Mouse (Mus musculus): ENCODE data around the gene Krt83.
"Not testable (repeated sequence)": the region's sequence is repeated elsewhere in the genome, so short reads cannot be mapped to it uniquely, and the experiment has no call there.

Krt83 gene

DNA sequence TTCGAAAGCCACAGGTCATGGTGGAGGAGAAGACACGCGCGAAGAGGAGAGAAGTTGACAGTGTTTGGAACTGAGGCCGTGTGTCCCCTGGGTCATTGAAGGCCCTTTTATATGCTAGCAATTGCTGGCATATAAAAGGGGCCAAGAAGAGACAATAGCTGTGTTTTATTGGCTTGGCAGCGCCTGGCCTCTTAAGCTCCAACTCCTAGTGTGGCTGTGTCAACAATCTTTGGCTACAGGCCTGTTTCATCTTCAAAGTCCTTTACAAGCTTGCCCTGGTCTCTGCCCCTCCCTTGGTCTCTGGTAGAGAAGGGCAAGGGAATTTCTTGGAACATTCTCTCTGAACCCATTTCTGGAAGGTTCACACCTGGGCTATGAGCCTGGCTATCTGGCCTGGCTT is at the start of gene Krt83:
Gene Krt83 (minus strand): TSS at position 82 of the 400 bp plus-strand sequence.
- ATAC-seq (ENCODE audit: insufficient number of reproducible peaks, low FRiP score, low TSS enrichment) = no peak

DNA sequence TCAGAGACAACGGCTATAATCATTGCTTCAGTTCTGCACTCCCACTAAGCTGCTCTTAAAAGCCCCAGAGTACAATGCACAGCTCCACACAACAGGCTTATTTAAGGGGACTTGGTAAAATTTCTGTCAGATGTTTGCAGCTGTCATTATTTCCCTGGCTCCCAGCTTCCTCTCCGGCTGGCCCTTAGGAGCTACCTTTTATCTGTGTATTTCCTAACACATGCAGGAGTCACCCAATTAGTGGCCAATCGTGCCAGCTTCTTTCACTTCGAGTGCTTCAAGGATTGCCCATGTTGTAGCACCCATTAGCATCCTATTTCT is 47.2 kb upstream of the Krt83 start:
- ATAC-seq (ENCODE audit: insufficient number of reproducible peaks, low FRiP score, low TSS enrichment) = no peak

DNA sequence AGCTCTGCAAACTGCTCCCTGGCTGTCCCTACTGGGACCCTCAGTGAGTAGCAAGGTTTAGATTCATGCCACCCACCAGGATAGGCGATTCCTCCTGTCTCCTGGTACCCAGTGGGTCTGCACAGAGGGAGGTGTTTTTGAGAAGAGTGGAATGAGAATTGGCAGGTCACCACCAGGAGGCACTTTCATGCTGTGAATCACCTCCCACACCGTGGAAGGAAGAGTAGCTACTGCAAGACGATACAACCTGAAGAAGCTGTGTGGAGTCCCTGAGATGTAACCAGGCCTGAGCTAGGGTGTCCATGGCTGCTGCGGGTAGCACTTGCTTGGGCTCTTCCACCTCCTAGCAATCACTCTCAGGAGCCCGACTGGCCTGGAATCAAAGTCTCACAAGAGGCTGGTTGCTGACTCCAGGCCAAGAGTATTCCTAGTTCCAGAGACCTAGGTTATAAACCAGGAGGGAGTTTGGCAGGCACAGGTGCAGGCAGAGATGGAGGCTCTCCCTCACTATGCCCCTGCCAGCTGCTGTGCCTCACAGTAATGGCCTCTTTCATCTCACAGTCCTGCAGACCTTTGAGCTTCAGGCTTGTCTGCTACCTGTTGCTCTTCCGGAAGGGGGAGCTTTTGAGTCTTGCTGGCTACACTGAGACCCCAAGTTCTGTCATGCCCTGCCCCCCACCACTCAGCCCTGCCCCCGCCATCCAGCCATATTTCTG is 46.7 kb upstream of the Krt83 start:
- no peak for ATAC-seq (ENCODE audit: insufficient number of reproducible peaks, low FRiP score, low TSS enrichment)

- ATAC-seq (ENCODE audit: insufficient number of reproducible peaks, low FRiP score, low TSS enrichment) = no peak
Observed at GRCm38 (mm10) chr15:101536054-101536850, 44.9 kb upstream of the Krt83 start.

DNA sequence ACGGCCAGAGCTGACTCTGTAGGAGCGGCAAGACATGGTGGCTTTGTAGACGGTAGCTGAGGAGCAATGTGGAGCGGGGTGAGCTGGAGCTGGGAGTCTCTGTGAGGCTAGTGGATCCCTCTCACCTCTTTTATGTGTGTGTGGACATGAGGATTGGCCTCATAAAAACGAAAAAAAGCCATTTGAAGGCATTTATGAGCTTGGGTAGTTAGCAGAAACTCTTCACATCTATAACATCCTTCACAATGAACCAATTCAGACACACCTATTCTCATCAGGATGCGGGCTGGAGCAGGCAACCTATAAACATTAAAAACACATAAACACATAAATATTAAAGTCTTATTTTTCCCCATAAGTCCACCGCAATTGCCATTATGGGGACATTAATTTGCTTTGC is 41.4 kb upstream of the Krt83 start, which contains the start of gene Krt84:
Gene Krt84 (minus strand): TSS at position 101 of the 400 bp plus-strand sequence.
- no peak for ATAC-seq (ENCODE audit: insufficient number of reproducible peaks, low FRiP score, low TSS enrichment)

- ATAC-seq (ENCODE audit: insufficient number of reproducible peaks, low FRiP score, low TSS enrichment) = no peak
Observed at GRCm38 (mm10) chr15:101522556-101523232, 31.4 kb upstream of the Krt83 start.

DNA sequence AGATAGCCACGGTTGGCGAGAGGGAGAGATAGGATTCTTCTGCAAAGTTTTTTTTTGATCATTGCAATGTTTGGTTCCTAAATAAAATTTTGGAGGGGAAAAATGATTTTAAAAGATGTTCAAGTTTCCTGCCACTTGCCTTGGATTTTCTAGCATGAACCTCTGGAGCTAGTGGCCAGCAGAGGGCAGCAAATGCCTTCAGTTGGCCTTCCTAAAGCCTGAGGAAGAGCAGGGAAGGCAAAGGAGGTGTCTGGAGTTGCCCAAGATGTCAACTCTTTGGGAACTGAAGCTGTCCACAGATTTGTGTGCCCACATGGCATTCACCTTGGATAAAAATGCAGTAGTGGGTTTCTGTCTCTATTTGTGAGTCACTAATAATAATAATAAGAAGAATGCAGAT is 28.5 kb upstream of the Krt83 start:
- ATAC-seq (ENCODE audit: insufficient number of reproducible peaks, low FRiP score, low TSS enrichment) = no peak

GRCm38 (mm10) chr15:101517161-101517560 is 25.8 kb upstream of the Krt83 start, which contains the start of gene Gm49425:
Gene Gm49425 (minus strand): TSS chr15:101517261.
- not testable (repeated sequence) for ATAC-seq (ENCODE audit: insufficient number of reproducible peaks, low FRiP score, low TSS enrichment)

- no peak for ATAC-seq (ENCODE audit: insufficient number of reproducible peaks, low FRiP score, low TSS enrichment)
Observed at GRCm38 (mm10) chr15:101508247-101508646, 16.9 kb upstream of the Krt83 start.

DNA sequence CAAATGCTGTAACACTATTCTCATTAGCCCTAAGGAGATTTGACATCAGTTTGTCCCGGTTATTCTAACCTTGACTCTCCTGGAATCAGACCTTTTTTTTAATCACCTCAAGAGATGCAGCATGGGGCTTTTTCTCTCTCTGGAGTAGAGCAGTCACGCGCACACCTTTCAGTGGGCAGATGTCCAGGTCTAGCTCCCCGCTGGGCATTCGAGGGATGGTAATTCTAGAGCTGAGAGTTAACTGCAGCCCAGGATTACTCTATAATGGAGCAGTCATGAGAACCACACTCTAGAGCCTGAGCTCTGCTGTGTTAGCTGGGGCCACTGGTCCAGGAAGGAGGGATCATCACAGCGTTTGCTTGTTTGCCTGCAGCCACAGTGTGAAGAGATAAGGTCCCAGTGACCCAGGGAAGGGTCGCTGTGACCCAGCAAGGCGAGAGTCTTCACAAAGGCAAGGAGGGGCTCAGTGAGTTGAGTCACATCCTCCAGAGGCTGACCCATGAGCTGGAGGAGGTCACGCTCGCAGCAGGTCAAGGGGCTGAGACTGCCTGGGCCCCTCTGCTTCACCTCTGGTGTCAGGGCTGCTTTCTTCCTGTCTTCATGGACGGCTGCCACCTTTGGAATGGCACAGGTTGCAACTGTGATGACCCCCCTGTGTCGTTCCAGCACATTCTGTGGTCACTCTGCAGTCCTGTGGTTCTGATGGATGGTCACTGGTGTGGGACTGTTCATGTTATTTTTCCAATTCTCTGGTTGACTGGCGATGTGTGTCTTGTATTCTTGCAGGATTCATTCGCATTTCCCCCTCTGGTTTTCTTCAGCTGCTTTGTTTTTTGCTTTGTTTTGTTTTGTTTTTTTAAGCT is 15.8 kb upstream of the Krt83 start:
- ATAC-seq (ENCODE audit: insufficient number of reproducible peaks, low FRiP score, low TSS enrichment) = no peak

DNA sequence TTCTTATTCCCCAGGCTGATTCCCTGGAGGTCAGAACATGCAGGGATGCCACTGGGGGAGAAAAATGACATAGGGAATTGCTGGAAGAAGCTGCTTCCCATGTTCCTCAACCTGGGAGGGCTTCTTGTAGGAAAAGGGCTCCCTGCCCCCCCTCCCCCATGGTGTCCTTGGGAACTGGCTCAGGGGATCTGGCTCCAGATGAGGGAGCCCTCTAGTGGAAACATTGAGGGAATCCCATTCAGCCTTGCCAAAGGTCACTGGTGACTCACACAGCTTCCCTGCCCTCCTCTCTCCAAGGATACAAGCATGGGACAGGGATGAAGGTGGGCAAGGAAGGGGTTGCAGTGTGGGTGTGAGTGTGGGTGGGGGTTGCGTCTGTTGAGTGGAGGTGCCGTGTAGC is 5.9 kb upstream of the Krt83 start:
- ATAC-seq (ENCODE audit: insufficient number of reproducible peaks, low FRiP score, low TSS enrichment) = no peak

DNA sequence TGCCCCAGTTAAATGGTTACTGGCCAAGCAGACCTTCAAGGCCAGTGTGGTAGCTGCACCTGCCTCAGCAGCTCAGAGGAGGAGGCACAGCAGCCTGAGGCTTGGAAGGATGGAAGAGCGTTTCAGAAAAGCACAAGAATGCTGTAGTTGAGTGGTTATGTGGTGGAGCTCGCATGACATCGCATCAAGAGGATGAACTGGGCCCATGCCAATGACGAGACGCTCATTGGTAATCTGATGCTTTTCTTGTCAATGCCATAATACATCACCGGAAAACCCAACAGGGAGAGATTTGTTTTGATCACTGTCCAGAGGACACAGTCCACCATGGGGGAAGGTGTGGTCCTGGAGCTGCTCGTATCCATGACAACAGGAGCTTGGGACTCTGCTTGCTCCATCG is 4.0 kb upstream of the Krt83 start:
- ATAC-seq (ENCODE audit: insufficient number of reproducible peaks, low FRiP score, low TSS enrichment) = no peak

DNA sequence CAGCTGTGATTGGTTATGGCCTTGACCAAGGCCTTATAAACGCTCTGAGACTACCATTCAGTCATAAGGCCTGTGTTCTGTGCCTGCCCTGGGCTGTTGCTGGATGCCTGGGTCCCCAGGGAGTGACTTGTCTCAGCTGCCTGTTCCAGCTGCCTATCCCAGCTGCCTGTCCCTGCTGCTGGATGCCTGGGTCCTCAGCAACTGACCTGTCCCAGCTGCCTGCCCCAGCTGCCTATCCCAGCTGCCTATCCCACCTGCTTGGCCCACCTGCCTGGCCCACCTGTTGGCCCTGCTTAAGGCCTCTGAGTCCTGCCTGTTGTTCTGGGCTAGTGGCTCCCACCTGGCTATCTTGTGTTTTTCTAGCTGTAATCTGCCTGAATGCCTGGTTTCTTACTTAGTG is 2.9 kb upstream of the Krt83 start:
- no peak for ATAC-seq (ENCODE audit: insufficient number of reproducible peaks, low FRiP score, low TSS enrichment)

DNA sequence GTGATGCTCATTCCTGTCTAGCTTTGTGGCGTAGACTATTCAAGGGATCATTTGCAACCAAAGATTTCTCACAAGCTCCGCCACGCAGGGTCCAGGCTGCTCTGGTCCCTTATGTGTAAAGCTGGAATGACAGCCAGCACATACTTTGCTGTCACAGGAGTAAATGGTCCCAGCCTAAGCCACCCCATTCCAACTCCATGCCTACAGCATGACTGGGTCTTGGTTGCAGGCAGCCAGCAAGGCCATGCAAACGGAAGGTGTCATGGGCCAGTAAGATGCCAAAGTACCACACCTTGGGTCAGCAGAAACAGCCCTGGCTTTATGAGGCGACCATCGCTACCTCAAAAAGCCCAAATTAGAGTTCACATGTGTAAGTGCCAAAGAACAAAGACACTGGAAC is 2.4 kb upstream of the Krt83 start:
- ATAC-seq (ENCODE audit: insufficient number of reproducible peaks, low FRiP score, low TSS enrichment) = no peak

DNA sequence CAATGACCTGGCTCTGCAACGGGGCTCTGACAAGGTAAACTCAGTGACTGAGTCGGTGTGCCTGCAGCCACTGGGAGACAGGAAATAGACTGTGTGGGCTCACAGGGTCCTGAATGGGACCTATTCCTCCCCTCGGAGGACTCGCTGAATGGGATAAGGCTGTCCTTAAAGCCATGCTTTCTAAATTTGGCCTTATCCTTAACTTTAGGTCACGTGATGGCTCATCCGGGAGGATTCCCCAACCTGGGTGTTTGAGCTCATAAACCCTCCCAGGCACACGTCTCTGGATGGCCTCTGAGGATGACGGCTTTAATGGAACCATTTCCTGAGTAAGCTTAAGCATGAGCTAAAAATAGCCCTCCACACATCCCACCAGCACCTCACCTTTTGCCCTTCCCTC is 1.4 kb upstream of the Krt83 start:
- no peak for ATAC-seq (ENCODE audit: insufficient number of reproducible peaks, low FRiP score, low TSS enrichment)

DNA sequence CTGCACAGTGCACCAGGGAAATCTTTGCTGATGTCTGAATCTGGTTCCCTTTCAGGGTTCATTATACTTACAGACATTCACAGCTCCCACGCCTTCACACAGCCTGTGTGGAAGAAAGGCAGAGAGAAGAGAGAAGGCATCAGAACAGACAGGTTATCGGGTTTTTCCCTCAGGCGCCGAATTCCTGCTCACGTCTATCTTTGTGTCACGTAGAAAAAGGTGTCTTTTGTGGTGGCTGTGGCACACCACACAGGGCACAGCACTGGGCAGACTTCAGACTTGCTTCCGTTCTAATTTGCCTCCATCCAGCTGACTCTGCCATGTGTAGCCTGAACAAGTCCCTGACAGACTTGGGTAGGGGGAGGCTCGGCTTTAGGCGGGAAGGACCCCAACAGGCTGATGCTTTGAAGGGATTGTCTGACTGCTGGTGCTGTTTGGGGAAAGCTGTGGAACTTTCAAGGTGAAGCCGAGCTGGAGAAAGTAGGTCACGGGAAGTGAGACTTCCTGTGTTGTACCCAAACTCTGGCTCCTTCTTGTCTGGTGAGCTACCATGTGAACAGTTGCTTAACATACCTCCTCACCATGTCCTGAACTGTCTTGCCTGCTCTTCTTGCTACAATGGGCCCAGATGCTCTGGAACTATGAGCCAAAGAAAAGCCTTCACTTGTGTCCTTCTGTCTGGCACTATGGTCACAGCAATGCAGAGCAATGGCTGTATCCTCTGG is 5.2 kb downstream of the Krt83 start:
- ATAC-seq (ENCODE audit: insufficient number of reproducible peaks, low FRiP score, low TSS enrichment) = no peak

GRCm38 (mm10) chr15:101484939-101485338 is 6.4 kb downstream of the Krt83 start:
- ATAC-seq (ENCODE audit: insufficient number of reproducible peaks, low FRiP score, low TSS enrichment) = no peak

DNA sequence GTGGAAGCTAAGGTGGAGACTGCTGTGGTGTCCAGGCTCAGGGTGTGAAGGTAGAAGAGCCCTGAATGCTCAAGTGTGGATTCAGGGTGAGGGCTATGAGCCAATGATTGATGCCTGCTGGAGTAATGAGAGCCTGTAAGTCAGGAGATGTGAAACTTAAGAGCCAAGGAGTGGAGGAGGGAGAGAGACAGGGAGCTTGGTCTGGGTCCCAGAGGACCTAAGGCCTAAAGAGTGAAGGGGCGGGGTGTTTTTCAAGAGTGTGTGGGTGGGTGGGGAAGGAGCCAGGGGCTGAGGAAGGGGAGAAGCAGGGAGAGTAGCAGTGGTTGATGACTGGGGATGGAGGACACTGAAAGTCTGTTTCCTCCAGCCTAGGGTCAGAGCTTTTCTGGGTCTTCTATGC is 7.7 kb downstream of the Krt83 start:
- no peak for ATAC-seq (ENCODE audit: insufficient number of reproducible peaks, low FRiP score, low TSS enrichment)

- no peak for ATAC-seq (ENCODE audit: insufficient number of reproducible peaks, low FRiP score, low TSS enrichment)
Observed at GRCm38 (mm10) chr15:101482056-101482455, 9.3 kb downstream of the Krt83 start.

DNA sequence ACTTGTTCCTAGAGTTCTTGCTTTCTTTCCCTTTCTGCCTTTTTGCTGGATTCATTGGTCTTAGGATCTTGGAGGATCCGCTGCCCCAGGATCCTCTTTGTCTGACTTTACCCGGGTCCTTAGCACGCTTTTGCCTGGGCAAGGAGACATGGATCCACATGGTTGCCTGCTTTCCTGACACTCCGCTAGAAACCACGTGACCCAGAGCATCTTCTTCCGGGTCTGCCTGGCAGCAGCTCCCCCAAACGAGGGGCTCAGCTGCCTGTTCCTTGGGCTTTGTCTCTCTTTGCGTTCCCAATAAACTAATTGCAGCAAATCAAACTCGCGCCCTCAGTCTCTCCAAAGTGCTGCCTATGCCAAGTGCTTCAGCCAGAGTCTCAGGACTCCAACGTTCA is 11.6 kb downstream of the Krt83 start:
- no peak for ATAC-seq (ENCODE audit: insufficient number of reproducible peaks, low FRiP score, low TSS enrichment)
